Mouse (Mus musculus) kidney, embryonic 14.5 days (tissue): ENCODE measurements around the gene Scml4. TPM values are rescaled to one million over a fixed set of nuclear protein-coding genes. Genes with fewer than 3 reads are reported as not detected.

Experiments used
- ATAC-seq: fragments of 200-750 bp; cut with Nextera tagmentation; 2 replicates; pipeline ENCODE4 v1.8.0; 2017; ENCODE audit warnings: moderate number of reproducible peaks, mild to moderate bottlenecking, moderate TSS enrichment, moderate library complexity; ENCODE audit not compliant: low FRiP score, low TSS enrichment
- H3K27ac ChIP-seq: fragments of 300-500 bp; sonication (generic); 2 replicates; pipeline ENCODE4 v1.5.1; 2014; ENCODE audit warnings: low read depth, mild to moderate bottlenecking, low read length, moderate library complexity, mixed read lengths
- H3K27me3 ChIP-seq: fragments of 300-500 bp; sonication (generic); 2 replicates; pipeline ENCODE4 v1.6.1; 2014; ENCODE audit warnings: mild to moderate bottlenecking, low read length; ENCODE audit not compliant: control insufficient read depth, insufficient read depth
- H3K36me3 ChIP-seq: fragments of 300-500 bp; sonication (generic); 2 replicates; pipeline ENCODE4 v1.6.1; 2014; ENCODE audit warnings: low read length, mixed read lengths; ENCODE audit not compliant: control insufficient read depth, insufficient read depth
- H3K4me1 ChIP-seq: fragments of 300-500 bp; sonication (generic); 2 replicates; pipeline ENCODE4 v1.6.1; 2014; ENCODE audit warnings: low read length, mixed read lengths; ENCODE audit not compliant: control insufficient read depth, insufficient read depth
- H3K4me2 ChIP-seq: fragments of 300-500 bp; sonication (generic); replicated peaks from 2 replicates; pipeline ENCODE4 v1.6.1; 2014; ENCODE audit warnings: low read depth, mild to moderate bottlenecking, low read length
- H3K4me3 ChIP-seq: fragments of 300-500 bp; sonication (generic); 2 replicates; pipeline ENCODE4 v1.5.1; 2014; ENCODE audit warnings: mild to moderate bottlenecking, low read length
- H3K9ac ChIP-seq: fragments of 300-500 bp; sonication (generic); 2 replicates; pipeline ENCODE4 v1.6.1; 2014; ENCODE audit warnings: low read depth, mild to moderate bottlenecking, low read length, moderate library complexity
- H3K9me3 ChIP-seq: fragments of 300-500 bp; sonication (generic); 2 replicates; pipeline ENCODE4 v1.6.1; 2016; ENCODE audit warnings: low read length; ENCODE audit not compliant: control insufficient read depth
- WGBS: fragments of 180-500 bp; shearing (Covaris S2); extraction: QIAGEN DNeasy Blood & Tissue Kit; methylation state at CpG from one replicate; pipeline ENCODE4 v1.1.7; 2014; 5-methylcytosine and 5-hydroxymethylcytosine counted together
- polyA plus RNA-seq: library from polyadenylated mRNA; unstranded; fragments of >200 nt; fragmentation: Nextera tagmentation; extraction: Ambion mirVana; gene quantifications from 2 replicates; pipeline ENCODE4 v1.2.1, GENCODE M21; 2014

Gene Scml4
- polyA plus RNA-seq, 1 experiment from 2014 or later, result 0.53 TPM

DNA sequence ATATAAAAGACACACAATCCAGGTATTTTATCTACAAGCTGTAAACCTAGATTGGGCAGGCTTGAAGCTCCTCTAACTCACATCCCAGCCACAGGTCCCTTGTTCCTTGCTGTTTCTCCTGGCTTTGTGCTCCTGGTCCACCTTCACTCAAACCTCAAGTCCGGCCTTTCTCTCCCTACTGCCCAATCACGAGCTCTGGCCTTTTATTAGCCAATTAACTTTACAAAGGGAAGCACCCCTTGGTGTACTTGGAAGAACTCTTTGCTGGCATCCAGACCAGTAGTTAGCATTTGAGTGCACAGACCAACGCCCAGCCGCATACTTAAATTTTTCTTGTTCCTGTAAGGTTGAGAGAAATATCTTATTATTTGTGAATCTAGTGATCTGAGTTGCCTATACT lies 85.1 kb downstream of the Scml4 start:
- WGBS, result 45% methylated on average over 4 of the region's 4 CpGs
- ATAC-seq, result no peak

DNA sequence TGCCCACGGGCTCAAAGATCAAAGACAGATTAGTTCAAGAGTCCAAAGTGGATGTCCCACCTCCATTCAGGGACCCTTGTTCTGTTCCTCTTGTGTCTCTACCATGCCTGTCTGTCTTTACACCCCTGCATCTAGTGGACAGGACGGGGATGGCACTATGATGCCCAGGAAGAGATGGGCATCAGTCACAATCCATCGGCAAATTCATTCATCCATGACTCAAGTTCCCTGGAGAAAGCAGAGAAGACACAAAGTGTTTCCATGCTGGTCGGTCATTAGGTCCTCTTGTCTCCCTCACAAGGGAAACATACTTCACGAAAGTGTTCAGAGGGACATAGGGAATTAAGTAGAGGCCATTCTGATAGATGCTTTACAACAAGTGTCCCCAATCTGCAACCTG lies 87.2 kb downstream of the Scml4 start:
- no peak overlapping the region for H3K4me3 ChIP-seq
- no peak for ATAC-seq
- peaks cover 14% of the 10 kb centered on the region for H3K4me1 ChIP-seq
- 83% methylated on average over 5 of the region's 5 CpGs for WGBS
- H3K27me3 ChIP-seq, result no peaks in the 10 kb centered on the region
- no peak overlapping the region for H3K9ac ChIP-seq
- H3K9me3 ChIP-seq, result no peaks in the 10 kb centered on the region
- no peak overlapping the region for H3K27ac ChIP-seq
- H3K36me3 ChIP-seq, result no peaks in the 10 kb centered on the region
- H3K4me2 ChIP-seq, result no peak overlapping the region

More for the DNA sequence above, 85.1 kb downstream of the Scml4 start:
- Histone ChIP-seq H3K4me1 (peaks cover 9% of the 10 kb centered on the region; the same call in 1 of the 2 replicates), H3K4me2 (no peak overlapping the region), H3K27me3 (no peaks in the 10 kb centered on the region), H3K9ac (no peak overlapping the region), H3K36me3 (no peaks in the 10 kb centered on the region), H3K9me3 (no peaks in the 10 kb centered on the region), H3K27ac (no peak overlapping the region), H3K4me3 (no peak overlapping the region)

- Histone ChIP-seq H3K36me3 (no peaks in the 10 kb centered on the region), H3K27me3 (0 out of 2 replicates have a peak, but pooled peaks cover under 1% of the 10 kb centered on the region), H3K4me1 (peaks cover 14% of the 10 kb centered on the region), H3K4me2 (peak overlapping the region; percentile 38), H3K9ac (no peak overlapping the region), H3K27ac (no peak overlapping the region; the same call in 1 of the 2 replicates), H3K9me3 (no peaks in the 10 kb centered on the region), H3K4me3 (no peak overlapping the region)
- under 1% methylated on average over 6 of the region's 8 CpGs for WGBS
- ATAC-seq, result peak; percentile 89
Measured at GRCm38 (mm10) chr10:42950252-42950751, 90.1 kb downstream of the Scml4 start.

GRCm38 (mm10) chr10:42951078-42952045 lies 91.2 kb downstream of the Scml4 start:
- Histone ChIP-seq H3K9me3 (no peaks in the 10 kb centered on the region), H3K9ac (no peak overlapping the region), H3K27ac (no peak overlapping the region), H3K4me3 (no peak overlapping the region), H3K4me1 (peaks cover 14% of the 10 kb centered on the region), H3K4me2 (no peak overlapping the region), H3K27me3 (0 out of 2 replicates have a peak, but pooled peaks cover 4% of the 10 kb centered on the region), H3K36me3 (no peaks in the 10 kb centered on the region)
- WGBS, result 33% methylated on average over 20 of the region's 20 CpGs
- peak; percentile 46; the same call in 1 of the 2 replicates for ATAC-seq

GRCm38 (mm10) chr10:42952046-42952420 lies 91.9 kb downstream of the Scml4 start:
- Histone ChIP-seq H3K4me1 (peaks cover 14% of the 10 kb centered on the region), H3K9me3 (no peaks in the 10 kb centered on the region), H3K9ac (no peak overlapping the region), H3K27ac (no peak overlapping the region), H3K4me2 (no peak overlapping the region), H3K36me3 (no peaks in the 10 kb centered on the region), H3K27me3 (0 out of 2 replicates have a peak, but pooled peaks cover 4% of the 10 kb centered on the region), H3K4me3 (no peak overlapping the region)
- no peak for ATAC-seq
- WGBS, result 22% methylated on average over 9 of the region's 9 CpGs

DNA sequence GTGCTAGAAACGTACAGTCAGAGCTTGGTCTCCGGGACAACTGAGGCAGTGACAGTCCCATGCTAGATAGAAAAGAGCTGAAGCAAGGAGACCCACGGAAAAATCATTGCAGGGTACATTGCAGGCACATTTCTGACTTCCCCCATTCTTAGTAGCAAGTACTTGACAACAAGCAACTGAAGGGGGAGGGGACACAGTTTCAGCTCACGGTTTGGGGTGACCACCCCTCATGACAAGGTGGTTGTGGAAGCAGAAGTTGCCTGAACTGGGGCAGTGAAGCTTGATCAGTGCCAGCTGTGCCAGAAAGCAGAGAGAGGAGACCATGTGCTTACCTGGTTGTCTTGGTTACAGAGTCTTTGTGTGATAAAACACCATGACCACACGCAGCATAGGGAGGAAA lies 93.4 kb downstream of the Scml4 start:
- Histone ChIP-seq H3K4me3 (no peak overlapping the region), H3K4me1 (peaks cover 16% of the 10 kb centered on the region), H3K4me2 (no peak overlapping the region), H3K36me3 (no peaks in the 10 kb centered on the region), H3K9ac (no peak overlapping the region), H3K27me3 (peaks cover 4% of the 10 kb centered on the region; the same call in 1 of the 2 replicates), H3K27ac (no peak overlapping the region), H3K9me3 (no peaks in the 10 kb centered on the region)
- WGBS, result 82% methylated on average over 5 of the region's 5 CpGs
- no peak for ATAC-seq

- Histone ChIP-seq H3K27ac (no peak overlapping the region), H3K4me3 (no peak overlapping the region), H3K9me3 (no peaks in the 10 kb centered on the region), H3K9ac (no peak overlapping the region), H3K4me1 (peaks cover 10% of the 10 kb centered on the region; the same call in 1 of the 2 replicates), H3K27me3 (peaks cover 7% of the 10 kb centered on the region; the same call in 1 of the 2 replicates), H3K4me2 (no peak overlapping the region), H3K36me3 (no peaks in the 10 kb centered on the region)
- WGBS, result 96% methylated on average over 3 of the region's 3 CpGs
- no peak for ATAC-seq
Measured at GRCm38 (mm10) chr10:42955205-42955604, 95.0 kb downstream of the Scml4 start.

DNA sequence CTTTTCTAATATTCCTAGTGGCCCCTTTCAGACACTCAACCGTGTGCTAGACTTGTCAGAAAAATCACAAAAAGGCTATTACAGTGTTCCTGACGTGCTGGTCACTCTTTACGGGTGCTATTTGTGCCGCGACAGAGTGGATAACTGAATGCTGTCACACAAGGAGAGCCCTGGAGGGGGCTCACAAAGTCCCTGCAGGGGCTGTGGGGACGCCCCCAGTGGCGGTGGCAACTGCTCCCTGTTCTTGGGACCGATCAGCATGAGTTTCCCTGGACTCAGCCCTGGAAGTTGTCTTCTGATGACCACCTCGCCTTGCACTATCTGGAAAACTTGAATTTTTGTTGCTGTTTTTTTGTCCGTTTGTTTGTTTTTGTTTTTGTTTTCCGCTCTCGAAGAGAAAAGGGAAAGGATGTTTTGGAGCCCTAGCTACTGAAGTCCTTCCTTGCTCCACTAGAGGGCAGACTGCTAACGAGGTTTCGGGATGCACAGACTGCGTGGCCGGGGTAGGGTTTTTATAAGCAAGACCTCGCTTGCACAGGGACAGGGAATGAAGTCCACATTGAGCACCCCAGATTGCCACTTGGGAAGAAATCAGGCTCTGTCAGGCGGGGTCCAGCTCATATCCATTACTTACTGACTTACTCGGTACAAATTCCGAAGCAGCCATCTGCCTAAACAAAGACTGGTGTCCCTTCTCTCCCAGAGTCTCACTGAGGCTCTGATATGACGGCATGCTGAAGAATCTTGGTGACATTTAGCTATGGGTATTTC lies 97.9 kb downstream of the Scml4 start:
- 7% methylated on average over 21 of the region's 21 CpGs for WGBS
- H3K4me1 ChIP-seq, result peaks cover 3% of the 10 kb centered on the region; the same call in 1 of the 2 replicates
- peak overlapping the region; percentile 50; the same call in 1 of the 2 replicates for H3K9ac ChIP-seq
- H3K27me3 ChIP-seq, result peaks cover 10% of the 10 kb centered on the region; the same call in 1 of the 2 replicates
- no peak overlapping the region for H3K27ac ChIP-seq
- H3K9me3 ChIP-seq, result no peaks in the 10 kb centered on the region
- peak overlapping the region; percentile 35 for H3K4me3 ChIP-seq
- peak overlapping the region; percentile 43 for H3K4me2 ChIP-seq
- peak; percentile 71; the same call in 1 of the 2 replicates for ATAC-seq
- no peaks in the 10 kb centered on the region for H3K36me3 ChIP-seq
